Mouse (Mus musculus) ovary, adult 10 weeks (tissue): ENCODE results near the gene Traf6. TPM values are rescaled to one million over a fixed set of nuclear protein-coding genes. Genes with fewer than 3 reads are reported as not detected.

Source experiments
- polyA plus RNA-seq: library from polyadenylated mRNA; stranded (reverse); fragments of 350-450 nt; fragmentation: Illumina TruSeq; extraction: RNeasy Lipid Tissue Mini Kit (QIAGEN cat#74804); gene quantifications from one replicate; pipeline ENCODE4 v1.2.3, GENCODE M21; 2014

Gene Traf6
- 38.7 TPM for polyA plus RNA-seq

GRCm38 (mm10) chr2:101678236-101679021, at the start of gene Traf6:
Gene Traf6, plus strand, starts transcription at chr2:101678429.

GRCm38 (mm10) chr2:101649114-101649671, 29.0 kb upstream of the Traf6 start, which contains the start of the genes Rag1 and B230118H07Rik:
Gene Rag1, minus strand, starts transcription at chr2:101649501.
Gene B230118H07Rik, minus strand, starts transcription at chr2:101649532.

Other genes starting within 250 kb of the Traf6 start
- gene Rag2, start 53.7 kb upstream of the Traf6 start, polyA plus RNA-seq: not detected
- 0.43 TPM for gene Rag1, start 28.9 kb upstream of the Traf6 start, polyA plus RNA-seq
- gene B230118H07Rik, start 28.9 kb upstream of the Traf6 start, polyA plus RNA-seq: 173 TPM
- 3.4 TPM for gene Prr5l, start 204.6 kb downstream of the Traf6 start, polyA plus RNA-seq
- 0.54 TPM for gene Commd9, start 207.8 kb downstream of the Traf6 start, polyA plus RNA-seq